Mouse (Mus musculus): ENCODE results near the gene Cog5. TPM values are rescaled to one million over a fixed set of nuclear protein-coding genes. Genes with fewer than 3 reads are reported as not detected.

Gene Cog5
- polyA plus RNA-seq, 1 experiment from 2014 or later: 20.7 TPM

DNA sequence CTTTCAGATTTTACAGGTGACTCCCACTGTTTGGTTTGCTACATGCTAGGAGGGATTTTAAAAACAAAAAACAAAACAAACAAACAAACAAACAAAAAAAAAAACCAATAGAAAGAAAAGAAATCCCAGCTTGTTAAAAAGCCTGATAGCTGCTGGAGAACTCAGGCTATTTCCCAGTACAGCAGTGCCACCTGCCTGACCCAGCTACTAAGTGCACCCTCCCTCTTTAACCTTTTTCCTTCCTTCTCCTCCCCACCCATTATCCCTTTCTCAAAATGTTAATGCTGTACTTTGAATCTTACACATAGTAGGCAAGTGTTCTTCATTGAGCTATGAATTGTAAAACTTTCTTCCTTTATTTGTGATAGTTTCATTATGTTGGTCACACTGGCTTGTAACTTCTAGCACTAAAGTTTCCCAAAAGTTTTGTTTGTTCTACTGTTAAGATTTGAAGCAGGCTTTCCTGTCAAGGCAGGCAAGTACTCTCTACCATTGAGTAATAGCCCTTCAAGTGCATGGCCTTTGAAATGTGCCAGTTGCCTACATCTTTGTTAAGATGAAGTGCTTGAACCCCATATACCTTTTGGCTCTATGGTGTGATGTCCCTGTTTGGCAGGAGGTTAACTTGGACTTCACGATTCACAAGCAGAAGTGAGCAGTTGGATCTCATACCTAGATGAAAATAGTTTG, 65.1 kb downstream of the Cog5 start:
- no peaks in the 10 kb centered on the region for H3K27me3 ChIP-seq (replicated peaks; ENCODE audit: control insufficient read depth, insufficient read depth, low read length)
- no peak overlapping the region for H3K27ac ChIP-seq (ENCODE audit: low read depth, low read length)
- WGBS: 83% methylated on average over 1 of the region's 1 CpGs
- no peak for ATAC-seq
- H3K36me3 ChIP-seq (ENCODE audit: control insufficient read depth, insufficient read depth, low read length): no peaks in the 10 kb centered on the region
- no peak overlapping the region for H3K9ac ChIP-seq (ENCODE audit: low read depth, low read length)
- no peak overlapping the region for H3K4me2 ChIP-seq (ENCODE audit: low read length)
- H3K4me1 ChIP-seq (ENCODE audit: control insufficient read depth, insufficient read depth, low read depth, low read length): no peaks in the 10 kb centered on the region
- H3K4me3 ChIP-seq (ENCODE audit: low read length): no peak overlapping the region
- no peaks in the 10 kb centered on the region for H3K9me3 ChIP-seq (ENCODE audit: control insufficient read depth, low read length)

GRCm38 (mm10) chr12:31724576-31724975, 69.9 kb downstream of the Cog5 start:
- H3K4me3 ChIP-seq (ENCODE audit: low read length): no peak overlapping the region
- no peaks in the 10 kb centered on the region for H3K27me3 ChIP-seq (replicated peaks; ENCODE audit: control insufficient read depth, insufficient read depth, low read length)
- no peaks in the 10 kb centered on the region for H3K9me3 ChIP-seq (ENCODE audit: control insufficient read depth, low read length)
- H3K4me2 ChIP-seq (ENCODE audit: low read length): no peak overlapping the region
- H3K9ac ChIP-seq (ENCODE audit: low read depth, low read length): no peak overlapping the region
- WGBS: 90% methylated on average over 3 of the region's 3 CpGs
- no peaks in the 10 kb centered on the region for H3K36me3 ChIP-seq (ENCODE audit: control insufficient read depth, insufficient read depth, low read length)
- ATAC-seq: no peak
- no peaks in the 10 kb centered on the region for H3K4me1 ChIP-seq (ENCODE audit: control insufficient read depth, insufficient read depth, low read depth, low read length)
- no peak overlapping the region for H3K27ac ChIP-seq (ENCODE audit: low read depth, low read length)

GRCm38 (mm10) chr12:31725511-31726275, 71.0 kb downstream of the Cog5 start:
- WGBS: 86% methylated on average over 12 of the region's 12 CpGs
- H3K9ac ChIP-seq (ENCODE audit: low read depth, low read length): no peak overlapping the region
- no peaks in the 10 kb centered on the region for H3K36me3 ChIP-seq (ENCODE audit: control insufficient read depth, insufficient read depth, low read length)
- no peaks in the 10 kb centered on the region for H3K9me3 ChIP-seq (ENCODE audit: control insufficient read depth, low read length)
- ATAC-seq: no peak
- no peak overlapping the region for H3K4me3 ChIP-seq (ENCODE audit: low read length)
- no peak overlapping the region for H3K27ac ChIP-seq (ENCODE audit: low read depth, low read length)
- no peak overlapping the region for H3K4me2 ChIP-seq (ENCODE audit: low read length)
- no peaks in the 10 kb centered on the region for H3K27me3 ChIP-seq (replicated peaks; ENCODE audit: control insufficient read depth, insufficient read depth, low read length)
- H3K4me1 ChIP-seq (ENCODE audit: control insufficient read depth, insufficient read depth, low read depth, low read length): no peaks in the 10 kb centered on the region

GRCm38 (mm10) chr12:31726707-31727106, 72.0 kb downstream of the Cog5 start:
- Histone ChIP-seq H3K9ac (ENCODE audit: low read depth, low read length) (no peak overlapping the region), H3K27me3 (replicated peaks; ENCODE audit: control insufficient read depth, insufficient read depth, low read length) (no peaks in the 10 kb centered on the region), H3K4me2 (ENCODE audit: low read length) (no peak overlapping the region), H3K27ac (ENCODE audit: low read depth, low read length) (no peak overlapping the region), H3K4me3 (ENCODE audit: low read length) (no peak overlapping the region), H3K36me3 (ENCODE audit: control insufficient read depth, insufficient read depth, low read length) (no peaks in the 10 kb centered on the region), H3K9me3 (ENCODE audit: control insufficient read depth, low read length) (no peaks in the 10 kb centered on the region), H3K4me1 (ENCODE audit: control insufficient read depth, insufficient read depth, low read depth, low read length) (no peaks in the 10 kb centered on the region)
- WGBS: 36% methylated on average over 1 of the region's 1 CpGs
- ATAC-seq: no peak

DNA sequence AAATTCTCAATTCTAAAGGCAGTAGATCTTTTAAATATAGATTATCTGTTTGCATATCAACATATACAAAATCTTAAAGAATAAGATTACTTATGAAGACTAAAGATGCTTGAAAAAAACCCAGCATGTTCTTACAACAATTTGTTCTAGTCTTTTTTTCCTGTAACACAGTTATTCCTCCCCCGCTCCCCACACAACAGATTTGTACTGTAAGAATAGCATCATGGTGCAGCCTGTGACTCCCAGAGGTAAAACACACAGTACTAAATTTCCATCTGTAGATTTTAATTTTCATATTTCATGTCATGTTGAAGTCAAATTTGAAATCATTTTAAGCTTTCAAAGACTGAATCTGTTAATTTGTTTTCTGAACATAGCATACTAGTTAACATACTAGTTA, 75.5 kb downstream of the Cog5 start:
- no peak for ATAC-seq
- Histone ChIP-seq H3K4me1 (ENCODE audit: control insufficient read depth, insufficient read depth, low read depth, low read length) (no peaks in the 10 kb centered on the region), H3K36me3 (ENCODE audit: control insufficient read depth, insufficient read depth, low read length) (no peaks in the 10 kb centered on the region), H3K4me2 (ENCODE audit: low read length) (no peak overlapping the region), H3K9ac (ENCODE audit: low read depth, low read length) (no peak overlapping the region), H3K27me3 (replicated peaks; ENCODE audit: control insufficient read depth, insufficient read depth, low read length) (no peaks in the 10 kb centered on the region), H3K9me3 (ENCODE audit: control insufficient read depth, low read length) (no peaks in the 10 kb centered on the region), H3K4me3 (ENCODE audit: low read length) (no peak overlapping the region), H3K27ac (ENCODE audit: low read depth, low read length) (no peak overlapping the region)
- 92% methylated on average over 1 of the region's 1 CpGs for WGBS

DNA sequence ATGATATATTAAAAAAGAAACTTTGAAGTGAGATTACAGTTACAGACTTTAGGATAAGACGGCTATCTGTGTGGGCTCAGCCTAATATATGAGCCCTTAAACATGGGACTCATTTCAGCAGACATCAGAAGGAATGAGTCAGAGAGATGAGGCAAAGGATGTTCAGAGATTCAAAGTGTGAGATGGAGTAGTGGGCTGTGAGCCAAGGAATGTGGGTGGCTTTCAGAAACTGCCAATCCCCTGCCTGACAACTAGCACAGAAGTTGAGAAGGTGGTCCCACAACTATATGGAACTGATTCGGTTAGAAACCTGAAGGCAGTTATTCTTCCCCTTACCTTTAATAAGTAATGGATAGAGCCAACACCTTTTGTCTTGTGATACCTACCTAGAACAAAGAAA, 79.9 kb downstream of the Cog5 start:
- no peak overlapping the region for H3K27ac ChIP-seq (ENCODE audit: low read depth, low read length)
- 89% methylated on average over 2 of the region's 2 CpGs for WGBS
- H3K9ac ChIP-seq (ENCODE audit: low read depth, low read length): no peak overlapping the region
- no peaks in the 10 kb centered on the region for H3K36me3 ChIP-seq (ENCODE audit: control insufficient read depth, insufficient read depth, low read length)
- no peaks in the 10 kb centered on the region for H3K27me3 ChIP-seq (replicated peaks; ENCODE audit: control insufficient read depth, insufficient read depth, low read length)
- no peak overlapping the region for H3K4me2 ChIP-seq (ENCODE audit: low read length)
- no peak overlapping the region for H3K4me3 ChIP-seq (ENCODE audit: low read length)
- no peak for ATAC-seq
- no peaks in the 10 kb centered on the region for H3K9me3 ChIP-seq (ENCODE audit: control insufficient read depth, low read length)
- H3K4me1 ChIP-seq (ENCODE audit: control insufficient read depth, insufficient read depth, low read depth, low read length): no peaks in the 10 kb centered on the region

DNA sequence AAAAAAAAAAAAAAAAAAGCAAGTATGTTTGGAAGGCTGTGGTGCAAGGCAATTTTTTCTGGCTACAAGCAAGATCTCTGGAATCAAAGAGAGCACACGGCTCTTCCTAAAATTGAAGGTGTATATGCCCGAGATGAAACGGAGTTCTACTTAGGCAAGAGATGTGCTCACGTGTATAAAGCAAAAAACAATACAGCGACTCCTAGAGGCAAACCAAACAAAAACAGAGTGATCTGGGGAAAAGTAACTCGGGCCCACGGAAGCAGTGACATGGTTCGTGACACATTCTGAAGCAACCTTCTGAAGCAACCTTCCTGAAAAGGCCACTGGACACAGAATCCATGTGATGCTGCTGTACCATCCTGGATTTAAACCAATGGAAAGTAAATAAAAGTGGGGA, 92.6 kb downstream of the Cog5 start:
- Histone ChIP-seq H3K4me2 (ENCODE audit: low read length) (no peak overlapping the region), H3K9me3 (ENCODE audit: control insufficient read depth, low read length) (no peaks in the 10 kb centered on the region; the same call in 1 of the 2 replicates), H3K4me3 (ENCODE audit: low read length) (no peak overlapping the region), H3K4me1 (ENCODE audit: control insufficient read depth, insufficient read depth, low read depth, low read length) (no peaks in the 10 kb centered on the region), H3K9ac (ENCODE audit: low read depth, low read length) (no peak overlapping the region), H3K27me3 (replicated peaks; ENCODE audit: control insufficient read depth, insufficient read depth, low read length) (no peaks in the 10 kb centered on the region), H3K36me3 (ENCODE audit: control insufficient read depth, insufficient read depth, low read length) (no peaks in the 10 kb centered on the region), H3K27ac (ENCODE audit: low read depth, low read length) (no peak overlapping the region)
- WGBS: 86% methylated on average over 8 of the region's 8 CpGs
- no peak for ATAC-seq

- Histone ChIP-seq H3K36me3 (ENCODE audit: control insufficient read depth, insufficient read depth, low read length) (no peaks in the 10 kb centered on the region), H3K4me3 (ENCODE audit: low read length) (no peak overlapping the region), H3K27me3 (replicated peaks; ENCODE audit: control insufficient read depth, insufficient read depth, low read length) (no peaks in the 10 kb centered on the region), H3K4me1 (ENCODE audit: control insufficient read depth, insufficient read depth, low read depth, low read length) (no peaks in the 10 kb centered on the region), H3K4me2 (ENCODE audit: low read length) (no peak overlapping the region), H3K9me3 (ENCODE audit: control insufficient read depth, low read length) (no peaks in the 10 kb centered on the region), H3K27ac (ENCODE audit: low read depth, low read length) (no peak overlapping the region), H3K9ac (ENCODE audit: low read depth, low read length) (no peak overlapping the region)
- no peak for ATAC-seq
- 92% methylated on average over 4 of the region's 4 CpGs for WGBS
Measured at GRCm38 (mm10) chr12:31749846-31750245, 95.2 kb downstream of the Cog5 start.

DNA sequence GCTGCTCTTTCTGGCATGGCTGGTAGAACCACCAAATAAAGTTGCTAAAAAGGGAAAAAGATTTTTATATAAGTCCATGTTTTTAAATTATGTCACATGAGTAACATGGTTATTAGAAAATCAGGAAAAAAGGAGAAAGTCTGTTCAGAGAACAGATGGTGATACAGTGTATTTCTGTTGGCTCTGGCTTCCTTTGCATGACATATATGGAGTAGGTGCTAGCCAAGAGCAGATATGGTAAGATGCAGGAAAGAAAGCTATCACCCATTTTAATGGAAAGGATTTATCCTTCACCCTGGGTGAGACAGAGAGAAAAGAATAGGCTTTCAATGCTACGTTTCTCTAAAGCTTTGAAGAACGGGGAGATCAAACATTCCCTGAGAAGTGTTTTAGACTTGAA, 99.8 kb downstream of the Cog5 start:
- no peak overlapping the region for H3K4me2 ChIP-seq (ENCODE audit: low read length)
- ATAC-seq: no peak
- no peak overlapping the region for H3K27ac ChIP-seq (ENCODE audit: low read depth, low read length)
- no peak overlapping the region for H3K9ac ChIP-seq (ENCODE audit: low read depth, low read length)
- no peaks in the 10 kb centered on the region for H3K4me1 ChIP-seq (ENCODE audit: control insufficient read depth, insufficient read depth, low read depth, low read length)
- no peaks in the 10 kb centered on the region for H3K27me3 ChIP-seq (replicated peaks; ENCODE audit: control insufficient read depth, insufficient read depth, low read length)
- H3K4me3 ChIP-seq (ENCODE audit: low read length): no peak overlapping the region
- no peaks in the 10 kb centered on the region for H3K36me3 ChIP-seq (ENCODE audit: control insufficient read depth, insufficient read depth, low read length)
- WGBS: 75% methylated on average over 2 of the region's 2 CpGs
- H3K9me3 ChIP-seq (ENCODE audit: control insufficient read depth, low read length): no peaks in the 10 kb centered on the region

Measured in hindbrain, embryonic 16.5 days (tissue).